Mouse (Mus musculus): ENCODE results near the gene Phlpp2. TPM values are rescaled to one million over a fixed set of nuclear protein-coding genes. Genes with fewer than 3 reads are reported as not detected.

Gene Phlpp2
- polyA plus RNA-seq, 1 experiment, result 6.6 TPM

DNA sequence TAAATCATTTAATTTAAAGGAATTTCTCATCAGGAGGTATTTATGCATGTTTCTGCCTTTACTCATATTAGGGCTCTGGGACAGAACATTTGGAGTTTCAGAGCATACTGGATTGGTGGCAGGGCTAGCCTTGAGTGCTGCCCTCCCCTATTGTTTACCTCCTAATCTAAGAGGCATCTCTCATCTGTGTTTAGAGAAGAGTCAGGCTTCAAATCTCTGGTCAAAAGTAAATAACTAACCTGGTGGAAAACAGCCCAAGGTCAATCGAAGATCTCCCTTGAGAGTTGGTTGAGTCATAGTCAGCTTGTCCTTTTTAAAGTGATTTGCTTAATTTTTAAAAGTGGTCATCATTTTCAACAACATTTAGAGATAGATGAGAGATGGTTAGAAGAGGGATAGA lies 124.6 kb downstream of the Phlpp2 start:
- TF ChIP-seq CTCF (IDR thresholded peaks at IDR 0.05; ENCODE audit: insufficient read depth, low read length) (no peak), POLR2A (IDR thresholded peaks at IDR 0.05; ENCODE audit: borderline replicate concordance, extremely low read depth, low read depth, low read length) (no peak)
- Histone ChIP-seq H3K4me3 (replicated peaks; ENCODE audit: extremely low read depth, low read depth, low read length) (no peak overlapping the region), H3K4me1 (ENCODE audit: control insufficient read depth, insufficient read depth, low read length) (no peaks in the 10 kb centered on the region)
- 38% methylated on average over 1 of the region's 1 CpGs for WGBS
- DNase-seq, result no peak

Other genes starting within 250 kb of the Phlpp2 start
- 29.8 and 51.7 TPM in 2 replicates for gene Ist1, start 175.3 kb upstream of the Phlpp2 start, polyA plus RNA-seq (2012; rRNA removed)
- gene Zfp821, start 163.0 kb upstream of the Phlpp2 start, polyA plus RNA-seq (2012; rRNA removed), result 8.2 and 9.8 TPM in 2 replicates
- 24.5 and 31.6 TPM in 2 replicates for gene Atxn1l, start 130.8 kb upstream of the Phlpp2 start, polyA plus RNA-seq (2012; rRNA removed)
- gene Ap1g1, start 90.0 kb upstream of the Phlpp2 start, polyA plus RNA-seq (2012; rRNA removed), result 25.0 and 38.2 TPM in 2 replicates
- gene Marveld3, start 93.7 kb downstream of the Phlpp2 start, polyA plus RNA-seq (2012; rRNA removed), result 5.9 TPM in 2 replicates
- 0.71 and 1.00 TPM in 2 replicates for gene Tat, start 121.9 kb downstream of the Phlpp2 start, polyA plus RNA-seq (2012; rRNA removed)
- 11.9 and 17.1 TPM in 2 replicates for gene Chst4, start 171.2 kb downstream of the Phlpp2 start, polyA plus RNA-seq (2012; rRNA removed)
- 1.2 TPM in 2 replicates for gene Zfp612, start 211.2 kb downstream of the Phlpp2 start, polyA plus RNA-seq (2012; rRNA removed)
- gene Gm21964, start 232.7 kb downstream of the Phlpp2 start, polyA plus RNA-seq (2012; rRNA removed), result not detected in 2 replicates
- not detected in 2 replicates for gene Gm17720, start 234.2 kb downstream of the Phlpp2 start, polyA plus RNA-seq (2012; rRNA removed)